Mouse (Mus musculus) T-helper 2 cell (primary cell): ENCODE measurements around the gene Usp4.

ENCODE experiments used
- in situ Hi-C: fragments of 300-600 bp; cut with MboI, MseI; formaldehyde crosslinking; loops from one replicate; pipeline ENCODE4 v1.15.1; 2025; ENCODE audit warnings: high pct_unique_total_duplicates

Gene Usp4

DNA sequence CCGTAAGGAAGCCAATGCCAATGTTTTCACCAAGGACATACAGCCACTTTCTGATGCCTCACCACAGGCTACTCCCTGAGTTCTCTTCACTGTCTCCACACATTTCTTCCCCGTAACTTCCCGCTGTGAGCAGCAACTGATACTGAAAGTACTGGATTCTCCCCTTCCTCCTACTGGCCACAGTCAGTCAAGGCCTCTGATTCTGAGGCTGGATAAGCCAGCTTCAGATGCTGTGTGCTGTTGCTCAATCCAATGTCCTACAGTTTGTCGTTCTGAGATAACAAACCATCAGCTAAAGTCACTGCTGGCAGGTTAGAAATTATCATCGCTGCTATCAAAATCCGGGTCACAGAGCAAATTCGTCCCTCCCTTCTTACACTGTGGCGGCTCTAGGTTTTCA is 56.8 kb downstream of the Usp4 start:
- in situ Hi-C loops = loop anchor here (25.0 kb wide), 1 partner anchor 558 kb away; the partner anchor contains the start of gene Col7a1

DNA sequence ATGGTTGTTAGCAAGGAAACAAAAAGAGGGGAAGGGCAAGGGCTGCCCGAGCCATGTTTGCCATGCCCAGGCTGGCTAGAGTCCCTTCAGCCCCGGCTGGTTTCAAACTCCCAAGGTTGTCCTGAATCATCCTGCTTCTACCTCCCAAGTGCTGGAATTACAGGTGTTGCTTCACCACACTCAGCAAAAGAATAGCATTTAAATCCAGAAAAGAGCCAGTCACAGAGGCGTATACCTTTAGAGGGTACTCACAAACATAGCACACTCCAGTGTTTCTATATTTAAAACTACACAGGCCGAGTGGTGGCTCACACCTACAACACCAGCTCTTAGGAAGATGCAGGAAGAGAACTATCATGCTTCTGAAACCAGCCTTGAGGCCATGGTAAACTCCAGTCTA is 61.9 kb downstream of the Usp4 start:
- in situ Hi-C loops = loop anchor here (25.0 kb wide), 1 partner anchor 553 kb away; the partner anchor contains the start of gene Col7a1

GRCm38 (mm10) chr9:108411381-108411942 is 63.8 kb downstream of the Usp4 start:
- in situ Hi-C loops = loop anchor here (25.0 kb wide), 1 partner anchor 551 kb away; the partner anchor contains the start of gene Col7a1

DNA sequence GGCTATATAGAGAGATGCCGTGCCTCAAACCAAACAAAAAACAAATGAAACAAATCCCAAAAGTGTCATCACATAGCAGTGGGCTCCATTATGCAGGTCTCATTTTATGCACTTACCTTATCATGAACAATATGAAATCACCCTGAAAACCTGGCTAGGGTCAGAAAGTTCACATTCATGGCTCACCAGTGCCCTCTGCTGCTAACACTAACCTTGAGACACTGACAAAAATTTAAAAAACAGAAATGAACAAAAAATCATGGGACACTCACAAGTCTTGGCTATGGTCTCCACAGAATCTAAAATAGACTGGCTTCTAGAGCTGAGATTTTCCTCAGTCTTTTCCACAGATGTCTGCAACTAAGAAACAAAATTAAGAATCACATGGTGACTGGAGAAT is 64.6 kb downstream of the Usp4 start:
- in situ Hi-C loops = loop anchor here (25.0 kb wide), 1 partner anchor 550 kb away; the partner anchor contains the start of gene Col7a1

DNA sequence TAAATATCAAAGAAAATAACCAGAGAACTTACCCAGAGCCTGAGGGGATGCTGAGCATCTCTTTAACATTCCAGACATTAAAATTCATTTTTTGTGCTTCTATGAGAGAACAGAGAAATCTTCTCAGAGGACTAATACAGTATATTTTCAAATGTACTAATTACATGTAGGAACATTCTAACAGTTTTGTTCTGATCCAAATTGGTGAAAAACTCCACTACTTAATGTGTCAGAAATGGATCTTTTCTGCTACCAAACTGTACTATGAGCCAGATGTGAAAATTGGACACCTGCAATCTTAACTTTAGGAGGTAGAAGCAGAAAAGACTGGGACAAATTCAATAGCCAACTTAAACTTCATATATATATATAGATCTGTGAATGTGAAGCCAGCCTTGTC is 80.7 kb downstream of the Usp4 start, which contains the start of gene Ccdc36:
Gene Ccdc36 (minus strand): TSS at position 101 of the 400 bp plus-strand sequence.
- in situ Hi-C loops = no loop called here

- in situ Hi-C loops = no loop called here
Observed at GRCm38 (mm10) chr9:108431431-108432067, 83.9 kb downstream of the Usp4 start.

GRCm38 (mm10) chr9:108436182-108436581 is 88.5 kb downstream of the Usp4 start, which contains the start of gene BC048562:
TSS of gene BC048562 (plus strand) at chr9:108436482.
- in situ Hi-C loops = no loop called here

GRCm38 (mm10) chr9:108439176-108439575 is 91.5 kb downstream of the Usp4 start:
- in situ Hi-C loops = no loop called here

DNA sequence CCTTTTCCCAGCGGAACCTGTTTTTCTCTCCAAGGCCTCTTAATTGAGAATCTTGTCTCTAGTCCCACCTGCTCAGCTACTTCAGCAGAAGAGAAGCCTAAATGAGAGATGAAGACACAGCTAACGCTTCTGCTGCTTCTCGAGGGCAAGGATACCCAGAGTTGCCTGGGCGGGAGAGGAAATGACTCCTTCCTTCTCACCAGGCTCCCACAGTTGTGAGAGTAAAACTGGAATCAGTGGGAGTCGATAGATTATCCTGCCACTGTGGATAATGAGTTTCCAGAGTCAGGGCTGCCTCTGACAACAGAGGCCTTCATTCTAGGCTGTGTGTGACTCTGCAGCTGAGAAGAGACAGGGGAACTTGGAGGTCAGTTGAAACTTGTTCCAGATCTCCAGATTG is 92.8 kb downstream of the Usp4 start:
- in situ Hi-C loops = no loop called here

DNA sequence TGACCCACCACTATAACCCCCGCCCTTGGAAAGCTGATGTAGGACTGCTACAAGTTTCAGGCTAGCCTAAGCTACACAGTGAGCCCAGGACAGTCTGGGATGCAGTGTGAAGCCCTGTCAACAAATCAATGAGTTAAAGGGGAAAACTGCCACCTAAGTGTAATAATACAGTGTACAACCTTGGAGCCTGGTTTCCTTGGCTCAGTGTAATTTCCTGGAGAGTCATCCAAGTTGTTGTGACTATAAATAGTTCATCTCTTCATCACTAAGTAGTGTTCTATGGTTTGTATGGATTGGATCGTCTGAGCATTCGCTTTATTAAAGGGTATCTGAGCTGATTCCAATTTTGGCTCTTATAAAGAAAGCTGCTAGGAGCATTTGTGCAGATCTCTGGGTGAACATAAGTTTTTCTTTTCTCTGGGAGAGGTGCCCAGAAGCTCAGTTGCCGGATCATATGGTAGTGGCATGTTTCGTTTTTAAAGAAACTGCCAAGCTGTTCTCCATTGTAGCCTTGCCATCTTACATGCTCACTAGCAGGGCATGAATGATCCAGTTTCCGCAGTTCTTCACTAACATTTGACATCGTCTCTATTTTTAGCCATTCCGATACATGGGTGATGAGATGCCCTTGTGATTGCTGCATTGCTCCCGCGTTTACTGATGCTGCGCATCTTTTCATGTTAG is 93.7 kb downstream of the Usp4 start:
- in situ Hi-C loops = no loop called here
